Mouse (Mus musculus): ENCODE results near the gene Anapc2.

DNA sequence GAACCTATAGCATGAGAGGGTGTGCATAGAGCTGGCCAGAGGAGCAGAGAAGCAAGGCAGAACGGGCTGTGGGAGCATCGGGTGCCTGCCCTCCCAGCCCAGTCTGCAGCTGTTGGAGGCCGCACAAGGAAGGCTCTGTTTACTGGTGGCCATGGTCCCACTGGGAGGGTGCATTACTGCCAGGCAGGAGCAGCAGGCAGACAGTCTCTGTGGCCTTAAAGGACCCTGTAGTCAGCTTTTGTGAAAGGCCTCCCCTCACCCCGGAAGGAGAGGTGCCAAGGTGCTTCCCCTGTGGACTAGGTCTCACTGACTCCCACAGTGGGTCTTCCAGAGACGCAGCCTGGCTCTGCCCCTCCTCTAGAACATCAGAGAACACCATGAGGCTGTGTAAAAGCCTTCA is 45.4 kb upstream of the Anapc2 start:
- TF ChIP-seq CTCF (IDR thresholded peaks at IDR 0.05; ENCODE audit: low read depth, low read length) (no peak), POLR2A (IDR thresholded peaks at IDR 0.05; ENCODE audit: insufficient read depth, low read length) (no peak), EP300 (IDR thresholded peaks at IDR 0.05; ENCODE audit: insufficient read depth, low read depth, low read length) (no peak)
